Mouse (Mus musculus) limb, embryonic 13.5 days (tissue): Measurements from ENCODE around the gene Zfyve28. TPM values are rescaled to one million over a fixed set of nuclear protein-coding genes. Genes with fewer than 3 reads are reported as not detected.

Experiments used
- ATAC-seq: fragments of 200-750 bp; cut with Nextera tagmentation; 2 replicates; pipeline ENCODE4 v1.8.0; 2017; ENCODE audit warnings: low read depth, moderate number of reproducible peaks, moderate TSS enrichment; ENCODE audit not compliant: low FRiP score
- H3K27ac ChIP-seq: fragments of 300-500 bp; sonication (generic); 2 replicates; pipeline ENCODE4 v1.5.1; 2015; ENCODE audit warnings: inconsistent platforms, mild to moderate bottlenecking, moderate library complexity
- H3K27me3 ChIP-seq: fragments of 300-500 bp; sonication (generic); 2 replicates; pipeline ENCODE4 v1.6.1; 2015; ENCODE audit warnings: mild to moderate bottlenecking, inconsistent platforms
- H3K36me3 ChIP-seq: fragments of 300-500 bp; sonication (generic); 2 replicates; pipeline ENCODE4 v1.6.1; 2015; ENCODE audit warnings: inconsistent platforms, mild to moderate bottlenecking, moderate library complexity
- H3K4me1 ChIP-seq: fragments of 300-500 bp; sonication (generic); 2 replicates; pipeline ENCODE4 v1.6.1; 2015; ENCODE audit warnings: inconsistent platforms
- H3K4me2 ChIP-seq: fragments of 300-500 bp; sonication (generic); replicated peaks from 2 replicates; pipeline ENCODE4 v1.6.1; 2015; ENCODE audit warnings: inconsistent platforms, mild to moderate bottlenecking, moderate library complexity
- H3K4me3 ChIP-seq: fragments of 300-500 bp; sonication (generic); 2 replicates; pipeline ENCODE4 v1.5.1; 2015; ENCODE audit warnings: moderate library complexity, mild to moderate bottlenecking, inconsistent platforms
- H3K9ac ChIP-seq: fragments of 300-500 bp; sonication (generic); 2 replicates; pipeline ENCODE4 v1.6.1; 2015; ENCODE audit warnings: mild to moderate bottlenecking, inconsistent platforms
- H3K9me3 ChIP-seq: fragments of 300-500 bp; sonication (generic); 2 replicates; pipeline ENCODE4 v1.6.1; 2016; ENCODE audit warnings: inconsistent platforms
- WGBS: fragments of 180-500 bp; shearing (Covaris S2); methylation state at CpG from one replicate; pipeline ENCODE4 v1.1.7; 2015; 5-methylcytosine and 5-hydroxymethylcytosine counted together
- polyA plus RNA-seq: library from polyadenylated mRNA; unstranded; fragments of >200 nt; fragmentation: Nextera tagmentation; extraction: Ambion mirVana; gene quantifications from 2 replicates; pipeline ENCODE4 v1.2.1, GENCODE M21; 2015

The Zfyve28 gene
- polyA plus RNA-seq, 1 experiment from 2014 or later: 1.3 TPM

- H3K4me3 ChIP-seq: peak overlapping the region; percentile 96; the same call in 1 of the 2 replicates
- H3K4me2 ChIP-seq: peak overlapping the region; percentile 85
- H3K9ac ChIP-seq: peak overlapping the region; percentile 87
- no peak for ATAC-seq
- WGBS: 85% methylated on average over 1 of the region's 1 CpGs
- H3K4me1 ChIP-seq: peaks cover 52% of the 10 kb centered on the region
- no peaks in the 10 kb centered on the region for H3K27me3 ChIP-seq
- H3K36me3 ChIP-seq: peaks cover 38% of the 10 kb centered on the region
- no peak overlapping the region for H3K27ac ChIP-seq
- no peaks in the 10 kb centered on the region for H3K9me3 ChIP-seq
Measured at GRCm38 (mm10) chr5:34185051-34185580, 103.1 kb downstream of the Zfyve28 start.

DNA sequence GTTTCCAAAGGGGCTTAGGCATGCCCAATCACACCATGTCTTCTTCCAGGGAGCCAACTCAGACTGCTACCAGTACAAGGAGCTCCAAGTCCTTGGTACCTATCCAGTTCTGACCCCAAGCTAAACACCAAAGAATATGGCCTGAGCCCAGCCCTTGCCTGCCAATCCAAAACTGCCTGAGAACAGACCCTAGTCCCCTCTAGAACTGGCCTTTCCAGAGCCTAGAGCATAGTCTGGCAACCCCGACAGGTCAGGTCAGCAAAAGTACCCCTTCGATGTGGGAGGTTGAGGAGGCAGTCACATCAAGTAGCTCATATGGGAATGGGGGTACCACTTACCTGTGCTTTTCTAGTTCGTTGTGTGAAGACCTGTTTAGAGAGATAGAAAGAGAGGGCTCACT, 104.3 kb downstream of the Zfyve28 start:
- H3K4me3 ChIP-seq: no peak overlapping the region

GRCm38 (mm10) chr5:34183156-34183880, 104.9 kb downstream of the Zfyve28 start:
- Histone ChIP-seq H3K27me3 (no peaks in the 10 kb centered on the region), H3K36me3 (peaks cover 56% of the 10 kb centered on the region), H3K4me1 (peaks cover 42% of the 10 kb centered on the region), H3K9ac (peak overlapping the region; percentile 21; the same call in 1 of the 2 replicates), H3K4me2 (no peak overlapping the region), H3K9me3 (no peaks in the 10 kb centered on the region), H3K4me3 (no peak overlapping the region), H3K27ac (no peak overlapping the region)
- ATAC-seq: no peak
- WGBS: 72% methylated on average over 5 of the region's 5 CpGs

More for the DNA sequence above, 104.3 kb downstream of the Zfyve28 start:
- Histone ChIP-seq H3K9ac (peak overlapping the region; percentile 21; the same call in 1 of the 2 replicates), H3K27ac (no peak overlapping the region), H3K4me1 (peaks cover 49% of the 10 kb centered on the region), H3K36me3 (peaks cover 50% of the 10 kb centered on the region), H3K9me3 (no peaks in the 10 kb centered on the region), H3K27me3 (no peaks in the 10 kb centered on the region), H3K4me2 (no peak overlapping the region)
- ATAC-seq: no peak
- WGBS: 88% methylated on average over 3 of the region's 3 CpGs

GRCm38 (mm10) chr5:34182486-34182885, 105.8 kb downstream of the Zfyve28 start:
- Histone ChIP-seq H3K9ac (no peak overlapping the region), H3K4me3 (no peak overlapping the region), H3K36me3 (peaks cover 65% of the 10 kb centered on the region), H3K4me2 (no peak overlapping the region), H3K9me3 (no peaks in the 10 kb centered on the region), H3K4me1 (peaks cover 41% of the 10 kb centered on the region), H3K27ac (no peak overlapping the region), H3K27me3 (no peaks in the 10 kb centered on the region)
- 63% methylated on average over 3 of the region's 3 CpGs for WGBS
- ATAC-seq: no peak

- WGBS: 93% methylated on average over 4 of the region's 4 CpGs
- Histone ChIP-seq H3K4me2 (no peak overlapping the region), H3K36me3 (peaks cover 93% of the 10 kb centered on the region), H3K4me3 (no peak overlapping the region), H3K4me1 (peaks cover under 1% of the 10 kb centered on the region; the same call in 1 of the 2 replicates), H3K9me3 (no peaks in the 10 kb centered on the region), H3K27ac (no peak overlapping the region), H3K27me3 (no peaks in the 10 kb centered on the region), H3K9ac (no peak overlapping the region)
- ATAC-seq: no peak
Measured at GRCm38 (mm10) chr5:34177821-34178220, 110.4 kb downstream of the Zfyve28 start.

DNA sequence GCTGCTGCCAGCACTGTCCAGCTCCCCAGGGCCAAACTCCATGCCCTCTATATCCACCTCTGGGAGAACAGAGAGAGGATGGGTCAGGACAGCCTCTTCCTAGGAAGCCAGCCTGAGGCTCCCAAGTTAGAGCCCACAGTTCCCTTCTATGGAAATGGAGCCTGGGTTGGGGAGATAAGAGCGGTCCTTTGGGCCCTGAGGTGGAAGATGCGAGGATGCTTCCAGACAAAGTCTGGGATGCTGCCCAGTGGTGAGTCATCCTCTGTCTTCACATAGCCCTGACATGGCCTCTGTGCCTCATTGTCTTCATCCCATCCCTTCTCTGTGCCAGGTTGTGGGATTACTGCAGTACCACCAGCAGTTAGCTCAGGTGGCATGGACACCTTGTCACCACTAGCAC, 111.2 kb downstream of the Zfyve28 start:
- Histone ChIP-seq H3K4me2 (no peak overlapping the region), H3K4me3 (no peak overlapping the region), H3K4me1 (no peaks in the 10 kb centered on the region), H3K27me3 (no peaks in the 10 kb centered on the region), H3K36me3 (peaks cover 91% of the 10 kb centered on the region), H3K27ac (no peak overlapping the region), H3K9me3 (no peaks in the 10 kb centered on the region), H3K9ac (peak overlapping the region; percentile 5; the same call in 1 of the 2 replicates)
- 96% methylated on average over 2 of the region's 2 CpGs for WGBS
- no peak for ATAC-seq

- peaks cover 87% of the 10 kb centered on the region for H3K36me3 ChIP-seq
- H3K4me1 ChIP-seq: no peaks in the 10 kb centered on the region
- 76% methylated on average over 10 of the region's 10 CpGs for whole genome bisulfite sequencing
- peak overlapping the region; percentile 5; the same call in 1 of the 2 replicates for H3K9ac ChIP-seq
- ATAC-seq: no peak
- no peaks in the 10 kb centered on the region for H3K9me3 ChIP-seq
- no peaks in the 10 kb centered on the region for H3K27me3 ChIP-seq
- H3K27ac ChIP-seq: no peak overlapping the region
- no peak overlapping the region for H3K4me3 ChIP-seq
- H3K4me2 ChIP-seq: no peak overlapping the region
Measured at GRCm38 (mm10) chr5:34176691-34177090, 111.6 kb downstream of the Zfyve28 start.

DNA sequence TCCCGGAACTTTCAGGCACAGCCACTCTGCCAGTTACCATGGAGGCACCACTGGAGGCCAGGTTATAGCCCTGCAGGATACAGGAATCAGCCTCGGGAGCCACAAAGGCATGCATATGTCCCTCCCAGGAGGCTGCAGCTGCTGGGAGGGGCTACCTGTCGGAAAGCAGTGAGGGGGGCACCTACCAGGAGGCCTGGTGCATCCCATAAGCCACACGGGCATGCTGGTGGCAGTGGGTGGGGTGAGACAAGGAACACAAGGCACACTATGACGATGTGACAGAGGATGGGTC, 112.9 kb downstream of the Zfyve28 start:
- no peak overlapping the region for H3K27ac ChIP-seq
- ATAC-seq: no peak
- H3K4me2 ChIP-seq: no peak overlapping the region
- no peaks in the 10 kb centered on the region for H3K9me3 ChIP-seq
- 21% methylated on average over 5 of the region's 5 CpGs for WGBS
- H3K4me3 ChIP-seq: no peak overlapping the region
- no peaks in the 10 kb centered on the region for H3K4me1 ChIP-seq
- peaks cover 78% of the 10 kb centered on the region for H3K36me3 ChIP-seq
- no peak overlapping the region for H3K9ac ChIP-seq
- no peaks in the 10 kb centered on the region for H3K27me3 ChIP-seq

DNA sequence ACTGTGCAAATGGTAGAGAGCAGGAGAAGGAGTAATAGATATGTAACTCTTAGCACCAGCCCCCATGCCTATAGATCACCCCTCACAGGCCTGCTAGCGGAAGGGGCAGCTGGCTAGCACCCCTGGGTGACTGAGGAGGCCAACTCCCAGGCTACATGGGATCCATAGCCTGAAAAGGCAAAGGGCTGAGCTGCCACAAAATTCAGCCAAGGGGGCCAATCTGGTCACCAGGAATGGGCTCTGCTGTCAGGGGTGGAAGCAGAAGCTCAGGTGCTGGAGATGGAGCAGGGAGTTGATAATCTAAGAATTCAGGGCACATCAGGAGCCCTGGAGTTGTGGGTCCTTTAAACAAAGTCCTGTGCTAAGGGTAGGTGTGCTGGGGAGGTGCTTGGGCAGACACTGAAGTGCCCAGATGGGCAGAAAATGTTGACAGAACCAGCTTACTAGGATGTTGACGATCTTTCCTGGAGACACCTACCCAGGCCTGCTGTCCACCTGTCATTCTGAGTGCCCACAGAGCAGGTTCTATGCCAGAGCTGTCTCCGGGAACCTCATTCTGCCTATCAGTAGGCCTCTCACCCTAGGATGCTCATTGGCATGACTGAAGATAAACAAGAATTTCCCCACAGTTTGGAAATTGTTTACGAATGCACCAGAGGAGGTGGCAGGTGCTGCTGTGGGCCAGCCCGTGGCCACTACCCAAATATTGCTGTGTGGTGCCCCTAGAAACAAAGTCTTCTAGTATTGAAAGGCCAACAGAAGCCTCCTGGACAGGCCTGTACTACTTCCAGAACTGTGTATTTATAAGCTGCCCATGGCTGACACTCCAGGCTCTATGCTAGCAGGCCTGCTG, 113.5 kb downstream of the Zfyve28 start:
- Histone ChIP-seq H3K27ac (no peak overlapping the region), H3K4me1 (0 out of 2 replicates have a peak, but pooled peaks cover 3% of the 10 kb centered on the region), H3K27me3 (no peaks in the 10 kb centered on the region), H3K36me3 (peaks cover 73% of the 10 kb centered on the region), H3K4me3 (no peak overlapping the region), H3K4me2 (no peak overlapping the region), H3K9ac (no peak overlapping the region; the same call in 1 of the 2 replicates), H3K9me3 (no peaks in the 10 kb centered on the region)
- 70% methylated on average over 5 of the region's 5 CpGs for WGBS
- ATAC-seq: no peak

DNA sequence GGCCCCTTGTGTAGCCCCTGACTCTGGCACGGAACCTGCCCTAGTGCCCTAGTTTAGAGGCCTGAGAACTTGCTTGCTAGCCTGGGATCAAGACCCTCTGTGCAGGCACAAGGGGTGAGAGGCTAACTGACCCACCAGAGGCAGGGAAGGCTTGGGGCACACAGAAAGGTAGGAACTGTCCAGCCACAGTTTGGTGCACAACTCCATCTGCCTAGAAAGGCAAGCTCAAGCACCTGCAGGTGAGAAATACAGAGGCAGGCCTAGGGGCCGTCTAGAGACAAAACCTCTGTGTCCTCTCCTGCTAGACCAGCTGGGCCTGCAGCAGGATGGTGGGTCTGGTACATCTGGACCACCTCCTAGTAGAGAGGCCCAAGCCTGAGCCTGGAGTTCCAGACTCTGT, 114.2 kb downstream of the Zfyve28 start:
- 0 out of 2 replicates have a peak, but pooled peaks cover 4% of the 10 kb centered on the region for H3K4me1 ChIP-seq
- WGBS: 80% methylated on average over 2 of the region's 2 CpGs
- no peak overlapping the region for H3K4me2 ChIP-seq
- no peak for ATAC-seq
- H3K4me3 ChIP-seq: no peak overlapping the region
- H3K27ac ChIP-seq: no peak overlapping the region
- no peaks in the 10 kb centered on the region for H3K9me3 ChIP-seq
- peaks cover 65% of the 10 kb centered on the region for H3K36me3 ChIP-seq
- no peaks in the 10 kb centered on the region for H3K27me3 ChIP-seq
- no peak overlapping the region for H3K9ac ChIP-seq

- Histone ChIP-seq H3K4me1 (peaks cover 12% of the 10 kb centered on the region), H3K9ac (no peak overlapping the region), H3K27ac (no peak overlapping the region), H3K4me3 (no peak overlapping the region), H3K27me3 (no peaks in the 10 kb centered on the region), H3K36me3 (peaks cover 33% of the 10 kb centered on the region), H3K4me2 (no peak overlapping the region), H3K9me3 (no peaks in the 10 kb centered on the region)
- WGBS: 87% methylated on average over 4 of the region's 4 CpGs
- ATAC-seq: no peak
Measured at GRCm38 (mm10) chr5:34170726-34171125, 117.5 kb downstream of the Zfyve28 start.

DNA sequence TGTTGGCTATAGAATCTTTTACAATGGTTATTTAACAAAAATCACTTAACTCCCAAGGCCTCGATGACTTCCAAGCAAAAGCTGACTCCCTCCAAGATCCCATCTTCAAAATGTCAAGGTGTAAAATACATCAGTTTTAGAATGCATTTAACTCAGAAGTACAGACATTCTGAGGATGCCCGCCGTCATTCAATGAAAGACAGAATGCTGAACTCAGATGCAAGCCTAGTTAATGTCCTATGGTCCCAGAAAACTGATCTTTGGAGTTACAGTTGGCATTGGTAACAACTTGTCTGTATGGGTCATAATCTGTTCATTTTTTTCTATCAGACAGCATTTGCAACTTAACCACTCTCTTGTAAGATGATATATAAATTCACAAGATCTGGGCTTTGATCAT, 118.3 kb downstream of the Zfyve28 start:
- Histone ChIP-seq H3K4me2 (peak overlapping the region; percentile 70), H3K9me3 (no peaks in the 10 kb centered on the region), H3K36me3 (peaks cover 27% of the 10 kb centered on the region), H3K27ac (peak overlapping the region; percentile 90), H3K27me3 (no peaks in the 10 kb centered on the region), H3K4me3 (peak overlapping the region; percentile 80), H3K9ac (peak overlapping the region; percentile 60), H3K4me1 (peaks cover 18% of the 10 kb centered on the region)
- WGBS: 80% methylated on average over 3 of the region's 3 CpGs
- ATAC-seq: no peak
